Mouse (Mus musculus) kidney, adult 8-10 months (tissue): ENCODE measurements around the gene Zfp808.
"Not testable (repeated sequence)": the region's sequence is repeated elsewhere in the genome, so short reads cannot be mapped to it uniquely, and the experiment has no call there.

ENCODE experiments used
- DNase-seq, 2 experiments: peaks; one replicate each; pipeline ENCODE4 v3.0.0; 2022

Gene Zfp808

DNA sequence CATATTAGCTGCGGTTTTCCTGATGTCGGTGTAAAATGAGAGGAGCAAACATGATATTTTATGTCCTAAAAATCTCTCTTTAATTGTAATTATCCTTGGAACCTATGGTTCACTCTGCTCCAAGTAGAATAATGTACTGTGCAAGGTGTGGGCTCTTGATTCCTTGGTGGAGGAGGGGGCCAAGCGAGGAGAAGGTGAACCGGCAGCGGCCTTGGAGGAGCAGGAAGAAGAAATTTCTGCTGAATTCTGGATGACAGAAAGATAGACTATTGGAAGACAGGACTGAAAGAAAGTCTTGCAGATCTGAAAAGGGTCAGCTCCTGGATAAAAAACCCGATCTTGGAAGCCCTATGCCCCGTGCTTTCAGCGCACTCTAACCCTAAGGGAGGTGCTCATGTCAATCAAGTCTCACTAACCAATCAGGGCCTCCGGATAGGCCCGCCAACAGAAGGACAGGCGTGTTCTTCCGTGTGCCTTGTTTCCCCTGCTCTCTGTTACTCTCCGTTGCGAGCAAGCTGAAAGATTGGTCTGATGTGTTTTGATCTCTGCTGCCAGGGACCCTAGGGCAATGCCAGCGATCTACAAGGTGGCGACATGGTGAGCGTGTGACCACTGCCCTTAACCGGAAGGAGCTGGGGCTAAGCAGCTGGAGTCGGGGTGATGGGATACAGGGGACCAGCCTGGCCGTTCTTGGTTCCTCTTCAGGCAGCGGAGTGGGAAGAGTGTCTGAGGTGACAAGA lies at the start of gene Zfp808:
Gene Zfp808 (plus strand): TSS at position 455 of the 740 bp plus-strand sequence.
- DNase-seq: peak; percentile 50 to 58

DNA sequence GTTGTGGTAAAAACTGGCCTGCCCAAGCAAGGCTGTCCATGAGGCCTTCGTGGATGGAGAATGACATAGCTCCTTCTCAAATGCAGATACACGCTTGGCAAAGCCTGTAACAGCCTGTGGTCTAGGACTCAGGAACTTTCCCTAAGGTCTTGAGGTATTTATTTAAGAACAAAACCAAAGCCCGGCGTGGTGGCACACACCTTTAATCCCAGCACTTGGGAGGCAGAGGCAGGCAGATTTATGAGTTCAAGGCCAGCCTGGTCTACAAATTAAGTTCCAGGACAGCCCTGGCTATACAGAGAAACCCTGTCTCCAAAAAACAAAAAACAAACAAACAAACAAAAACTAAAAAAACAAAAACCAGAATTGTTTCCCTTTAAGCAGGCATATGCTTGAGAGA lies 30.9 kb upstream of the Zfp808 start:
- not testable (repeated sequence) for DNase-seq

DNA sequence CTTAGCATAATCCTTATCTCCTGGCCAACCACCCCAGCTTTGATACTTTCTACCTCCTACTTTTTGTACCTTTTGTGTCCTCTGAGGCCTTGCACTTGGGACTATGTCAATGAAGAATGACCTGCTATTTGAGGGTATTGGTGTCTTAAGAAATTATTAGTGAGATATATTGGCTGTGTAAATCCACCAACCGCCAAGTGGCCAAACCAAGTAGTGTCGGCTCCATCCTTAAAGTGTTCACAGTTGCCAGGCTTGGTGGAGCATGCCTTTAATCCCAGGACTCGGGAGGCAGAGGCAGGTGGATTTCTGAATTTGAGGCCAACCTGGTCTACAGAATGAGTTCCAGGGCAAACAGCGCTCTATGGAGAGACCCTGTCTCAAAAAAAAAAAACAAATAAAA lies 30.2 kb upstream of the Zfp808 start:
- not testable (repeated sequence) for DNase-seq

DNA sequence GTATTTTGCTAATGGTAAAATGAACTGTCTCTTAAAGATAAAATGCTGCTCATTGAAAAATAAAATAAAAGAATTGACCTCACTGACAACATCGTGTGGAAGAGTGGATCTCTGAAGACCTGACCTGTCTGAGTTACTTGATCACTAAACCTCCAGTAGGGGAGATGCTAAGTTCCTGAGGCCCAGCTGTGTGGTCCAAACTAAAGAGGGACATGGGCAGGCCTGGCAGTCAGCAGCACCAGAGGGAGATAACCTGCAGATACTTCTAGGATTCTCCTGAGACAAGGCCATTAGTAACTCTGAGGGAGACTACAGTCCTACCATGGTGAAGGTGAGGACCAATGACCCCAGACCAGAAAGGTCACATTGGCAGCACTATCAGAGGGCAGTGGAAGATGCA lies 27.3 kb upstream of the Zfp808 start:
- not testable (repeated sequence) for DNase-seq

DNA sequence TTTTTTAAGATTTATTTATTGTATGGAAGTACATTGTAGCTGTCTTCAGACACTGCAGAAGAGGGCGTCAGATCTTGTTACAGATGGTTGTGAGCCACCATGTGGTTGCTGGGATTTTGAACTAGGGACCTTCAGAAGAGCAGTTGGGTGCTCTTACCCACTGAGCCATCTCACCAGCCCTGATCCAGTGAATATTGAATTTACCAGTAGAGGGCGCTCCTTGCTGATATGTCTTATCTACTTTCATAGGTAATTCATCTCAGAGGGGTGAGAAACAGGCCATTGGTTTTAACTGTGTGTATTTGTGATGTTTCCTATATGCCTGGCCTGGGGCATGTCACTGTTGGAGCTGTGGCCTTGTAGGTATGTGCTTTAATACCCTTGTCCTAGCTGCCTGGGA lies 13.8 kb upstream of the Zfp808 start:
- DNase-seq: peak in 1 of 2 experiments; percentile 13

DNA sequence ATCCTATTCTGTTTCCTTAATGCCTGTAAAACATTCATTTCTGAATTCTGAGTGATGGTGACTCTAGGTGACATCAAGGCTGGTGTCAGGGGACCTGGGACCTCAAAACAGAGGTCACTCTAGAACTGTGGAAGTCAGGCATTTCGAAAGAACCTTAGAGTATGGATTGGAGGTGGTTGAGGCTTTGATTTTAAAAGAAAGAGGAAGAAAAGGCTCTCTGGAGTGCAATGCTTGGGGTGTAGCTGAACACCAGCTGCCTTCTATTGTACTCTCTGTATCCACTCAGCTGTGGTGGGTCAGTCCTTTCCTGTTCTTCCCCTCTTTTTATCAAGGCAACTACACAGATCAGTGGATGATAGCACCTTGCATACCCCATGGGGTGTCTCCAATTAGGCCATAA lies 8.1 kb upstream of the Zfp808 start:
- DNase-seq: not testable (repeated sequence)

DNA sequence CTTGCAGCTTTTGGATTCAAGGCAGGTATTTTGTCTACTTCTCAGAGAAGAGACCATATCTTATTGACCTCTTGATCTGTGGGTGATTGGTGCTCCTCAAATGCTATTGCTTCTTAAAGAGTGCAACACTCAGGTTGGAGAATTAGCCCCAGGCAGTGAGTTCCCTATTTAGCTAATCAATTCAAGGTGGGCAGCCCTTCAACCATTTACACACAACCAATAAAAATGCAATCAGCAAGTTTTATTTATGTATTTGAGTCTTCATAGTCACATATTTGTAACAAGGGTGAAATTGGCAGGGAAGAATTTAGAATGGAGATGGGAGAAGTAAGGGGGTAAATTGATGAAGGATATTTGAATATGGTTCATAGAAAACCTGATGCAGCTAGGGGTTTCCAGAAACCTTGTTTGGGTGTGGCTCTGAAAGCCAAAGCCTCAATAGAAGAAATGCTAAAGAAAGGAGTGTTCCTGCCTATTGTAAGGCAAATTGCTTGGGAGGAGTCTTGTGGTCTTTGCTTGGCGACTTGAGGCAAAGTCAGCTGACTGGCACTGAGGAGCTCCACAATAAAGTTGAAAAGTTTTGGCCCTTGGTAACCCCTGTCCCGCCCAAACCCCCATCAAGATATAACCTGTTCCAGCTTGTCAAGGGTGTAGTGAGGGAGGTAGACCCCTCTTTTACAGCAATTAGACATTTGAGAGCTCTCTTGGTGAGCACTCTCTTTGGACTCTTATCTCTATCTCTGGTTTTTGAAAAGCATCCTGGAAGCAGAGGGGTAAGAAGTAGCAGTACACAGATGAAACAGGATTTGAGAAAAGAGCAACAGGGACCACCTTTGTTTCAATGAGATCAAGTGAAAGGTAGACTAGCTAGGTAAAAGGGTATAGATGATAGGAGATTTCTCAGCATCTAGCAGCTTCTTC lies 52.4 kb downstream of the Zfp808 start:
- DNase-seq: not testable (repeated sequence)

DNA sequence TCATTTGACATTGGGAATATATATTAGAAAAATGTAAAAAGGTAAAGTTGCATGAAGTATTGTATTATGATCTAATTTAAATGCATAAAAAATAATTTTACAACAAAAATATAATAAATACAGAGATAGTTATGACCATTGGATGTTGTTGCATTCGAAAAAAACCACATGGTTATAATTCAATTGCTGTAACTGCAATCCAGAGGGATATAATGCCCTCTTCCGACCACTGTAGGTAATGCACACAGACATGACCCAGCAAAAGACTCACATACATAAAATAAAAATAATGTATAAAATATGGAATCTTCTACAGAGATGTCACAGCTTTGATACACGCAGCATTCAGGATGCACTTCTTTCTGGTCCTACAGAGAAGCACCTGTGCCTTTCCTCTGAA lies 115.6 kb downstream of the Zfp808 start:
- no peak for DNase-seq

DNA sequence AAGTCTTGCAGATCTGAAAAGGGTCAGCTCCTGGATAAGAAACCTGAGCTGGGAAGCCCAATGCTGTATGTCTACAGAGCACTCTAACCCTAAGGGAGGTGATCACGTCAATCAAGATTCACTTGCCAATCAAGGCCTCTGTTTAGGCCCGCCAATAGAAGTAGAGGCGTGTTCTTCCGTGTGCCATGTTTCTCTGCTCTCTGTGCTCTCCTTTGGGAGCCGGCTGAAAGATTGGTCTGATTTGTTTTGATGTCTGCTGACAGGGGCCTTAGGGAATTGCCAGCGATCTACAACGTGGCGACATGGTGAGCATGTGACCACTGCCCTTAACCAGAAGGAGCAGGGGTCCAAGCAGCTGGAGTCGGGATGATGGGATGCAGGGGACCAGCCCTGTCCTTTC lies 125.5 kb downstream of the Zfp808 start:
- DNase-seq: not testable (repeated sequence)

DNA sequence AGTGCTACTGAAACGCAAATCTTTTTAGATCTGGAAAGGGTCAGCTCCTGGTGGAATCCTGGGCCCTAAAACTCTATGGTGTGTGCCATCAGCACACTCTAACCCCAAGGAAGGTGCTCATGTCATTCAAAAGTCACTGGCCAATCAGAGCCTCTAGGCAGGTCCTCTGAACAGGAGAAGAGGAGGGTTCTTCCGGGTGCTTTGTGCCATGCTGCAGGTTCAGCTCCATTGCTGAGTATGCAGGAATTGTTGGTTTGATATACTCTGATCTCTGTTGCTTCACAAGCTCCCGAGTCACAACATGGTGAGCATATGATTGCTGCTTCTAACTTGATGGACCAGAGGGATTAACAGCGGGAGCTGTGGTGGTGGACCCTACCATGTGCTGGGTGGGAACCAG lies 133.7 kb downstream of the Zfp808 start:
- DNase-seq: no peak
